Mouse (Mus musculus) bone marrow macrophage, adult 2 months (primary cell): ENCODE measurements around the gene Crygn.

ENCODE experiments used
- CTCF ChIP-seq: IDR thresholded peaks from 2 replicates; pipeline ENCODE4 v1.5.1; 2012; ENCODE audit warnings: low read depth, mild to moderate bottlenecking, low read length, moderate library complexity
- POLR2A ChIP-seq: IDR thresholded peaks from 2 replicates; pipeline ENCODE4 v1.6.1; 2012; ENCODE audit warnings: mild to moderate bottlenecking, low read depth, low read length, borderline replicate concordance

DNA sequence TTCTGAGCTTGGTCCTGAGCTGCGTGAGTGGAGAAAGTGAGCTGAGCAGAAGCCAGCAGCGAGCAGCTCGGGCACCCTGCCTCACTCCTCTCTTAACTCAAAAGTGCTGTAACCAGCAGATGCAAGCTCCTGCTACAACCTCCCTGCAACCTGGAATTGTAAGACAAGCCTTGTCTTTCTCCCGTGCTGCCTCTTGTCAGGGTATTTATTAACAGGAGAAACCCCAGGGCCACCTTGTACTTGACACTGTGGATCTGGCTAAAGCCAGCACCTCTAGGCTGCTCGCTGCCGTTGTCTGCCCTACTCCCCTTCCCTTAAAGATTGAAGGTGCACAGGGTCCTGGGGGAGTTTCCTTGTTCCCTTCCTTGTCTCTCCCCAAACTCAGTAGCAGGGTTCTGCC, 43.8 kb downstream of the Crygn start:
- TF ChIP-seq CTCF (no peak), POLR2A (no peak)
